Mouse (Mus musculus) CH12.LX (cell line): ENCODE results near the gene S100a6. TPM values are rescaled to one million over a fixed set of nuclear protein-coding genes. Genes with fewer than 3 reads are reported as not detected.

Experiments used
- DNase-seq: peaks from one replicate; pipeline ENCODE4 v3.0.0-alpha.2; 2013; ENCODE audit errors: extremely low read depth
- H3K27ac ChIP-seq: 2 replicates; pipeline ENCODE4 v1.5.1; 2012; ENCODE audit warnings: low read depth, mild to moderate bottlenecking, control low read depth, moderate library complexity; ENCODE audit not compliant: insufficient read depth
- H3K27me3 ChIP-seq: replicated peaks from 2 replicates; pipeline ENCODE3; 2012; ENCODE audit warnings: inconsistent platforms
- H3K36me3 ChIP-seq, 2 experiments: replicated peaks in 1 of 2; 2 replicates each; pipeline versions ENCODE3 to v1.6.1; 2012; ENCODE audit warnings: inconsistent platforms in 1 of 2, low read length in 1 of 2, mild to moderate bottlenecking in 1 of 2, mixed read lengths in 1 of 2, moderate library complexity in 1 of 2; ENCODE audit not compliant: control insufficient read depth in 1 of 2, insufficient read depth in 1 of 2
- H3K4me1 ChIP-seq, 2 experiments: 2 replicates each; pipeline ENCODE4 v1.6.1; 2012; ENCODE audit warnings: inconsistent platforms in 1 of 2, moderate library complexity in 1 of 2; ENCODE audit not compliant: insufficient read depth in 2 of 2, control insufficient read depth in 1 of 2
- H3K4me2 ChIP-seq: 2 replicates; pipeline ENCODE4 v1.6.1; 2012; ENCODE audit warnings: low read depth, mild to moderate bottlenecking, control low read depth; ENCODE audit not compliant: poor library complexity, insufficient read depth, severe bottlenecking
- H3K4me3 ChIP-seq, 3 experiments: fragments of 150-350 bp in 1 of 3; sonication (generic) in 1 of 3; replicated peaks in 1 of 3; 2 replicates each; pipeline versions ENCODE3 to v1.5.1; 2011 to 2012; ENCODE audit warnings: low read depth in 2 of 3, low read length in 2 of 3, mild to moderate bottlenecking in 2 of 3, moderate library complexity in 2 of 3, control low read depth in 1 of 3, improper control_type of control experiment in 1 of 3, inconsistent platforms in 1 of 3, mixed read lengths in 1 of 3; ENCODE audit not compliant: poor library complexity in 1 of 3
- H3K79me2 ChIP-seq: replicated peaks from 2 replicates; pipeline ENCODE4 v1.6.1; 2012; ENCODE audit warnings: mild to moderate bottlenecking, moderate library complexity; ENCODE audit not compliant: control insufficient read depth, poor library complexity, insufficient read depth, severe bottlenecking; ENCODE audit errors: extremely low read depth
- H3K9ac ChIP-seq: 2 replicates; pipeline ENCODE4 v1.6.1; 2012; ENCODE audit warnings: low read depth, mild to moderate bottlenecking, control low read depth, moderate library complexity; ENCODE audit not compliant: insufficient read depth
- H3K9me3 ChIP-seq: replicated peaks from 2 replicates; pipeline ENCODE3; 2012; ENCODE audit warnings: low read length, inconsistent platforms, mixed read lengths
- BHLHE40 ChIP-seq: IDR thresholded peaks from 2 replicates; pipeline ENCODE4 v1.6.1; 2011; ENCODE audit warnings: mild to moderate bottlenecking, low read depth, low read length, improper control_type of control experiment
- CHD1 ChIP-seq: IDR thresholded peaks from 2 replicates; pipeline ENCODE4 v1.6.1; 2012; ENCODE audit warnings: low read depth, low read length, improper control_type of control experiment, inconsistent platforms
- CHD2 ChIP-seq: IDR thresholded peaks from 2 replicates; pipeline ENCODE4 v1.6.1; 2011; ENCODE audit warnings: low read length, improper control_type of control experiment
- CTCF ChIP-seq, 2 experiments: IDR thresholded peaks in 1 of 2; conservative IDR thresholded peaks in 1 of 2; 2 replicates each; pipeline ENCODE4 v1.5.1; 2011 to 2012; ENCODE audit warnings: low read depth in 2 of 2, low read length in 2 of 2, improper control_type of control experiment in 1 of 2, inconsistent platforms in 1 of 2, mild to moderate bottlenecking in 1 of 2, moderate library complexity in 1 of 2
- E2F4 ChIP-seq: IDR thresholded peaks from 2 replicates; pipeline ENCODE4 v1.6.1; 2011; ENCODE audit warnings: low read depth, low read length, improper control_type of control experiment; ENCODE audit not compliant: insufficient replicate concordance
- ELF1 ChIP-seq: IDR thresholded peaks from 2 replicates; pipeline ENCODE4 v1.6.1; 2014; ENCODE audit warnings: low read depth, mild to moderate bottlenecking, inconsistent platforms, low read length, improper control_type of control experiment
- EP300 ChIP-seq: IDR thresholded peaks from 2 replicates; pipeline ENCODE4 v1.6.1; 2011; ENCODE audit warnings: low read length, improper control_type of control experiment
- ETS1 ChIP-seq: conservative IDR thresholded peaks from 2 replicates; pipeline ENCODE4 v1.6.1; 2012; ENCODE audit warnings: low read depth, mild to moderate bottlenecking, inconsistent platforms, low read length, improper control_type of control experiment, moderate library complexity
- HCFC1 ChIP-seq: IDR thresholded peaks from 2 replicates; pipeline ENCODE4 v1.6.1; 2012; ENCODE audit warnings: low read depth, mild to moderate bottlenecking, inconsistent platforms, low read length, improper control_type of control experiment
- IRF4 ChIP-seq: IDR thresholded peaks from 2 replicates; pipeline ENCODE4 v1.6.1; 2014; ENCODE audit warnings: low read depth, mild to moderate bottlenecking, inconsistent platforms, low read length, improper control_type of control experiment
- MAX ChIP-seq: IDR thresholded peaks from 2 replicates; pipeline ENCODE4 v1.6.1; 2011; ENCODE audit warnings: low read length, improper control_type of control experiment
- MAZ ChIP-seq: IDR thresholded peaks from 2 replicates; pipeline ENCODE4 v1.6.1; 2012; ENCODE audit warnings: low read depth, mild to moderate bottlenecking, inconsistent platforms, low read length, improper control_type of control experiment, moderate library complexity
- MEF2A ChIP-seq: IDR thresholded peaks from 2 replicates; pipeline ENCODE4 v1.6.1; 2014; ENCODE audit warnings: low read depth, mild to moderate bottlenecking, inconsistent platforms, low read length, improper control_type of control experiment, borderline replicate concordance
- MYC ChIP-seq: IDR thresholded peaks from 2 replicates; pipeline ENCODE4 v1.6.1; 2011; ENCODE audit warnings: low read depth, mild to moderate bottlenecking, improper control_type of control experiment, low read length
- NELFE ChIP-seq: IDR thresholded peaks from 2 replicates; pipeline ENCODE4 v1.6.1; 2011; ENCODE audit warnings: low read depth, low read length, improper control_type of control experiment
- NRF1 ChIP-seq: IDR thresholded peaks from 2 replicates; pipeline ENCODE4 v1.6.1; 2014; ENCODE audit warnings: low read depth, mild to moderate bottlenecking, inconsistent platforms, low read length, improper control_type of control experiment, moderate library complexity
- PAX5 ChIP-seq: IDR thresholded peaks from 2 replicates; pipeline ENCODE4 v1.6.1; 2012; ENCODE audit warnings: low read length, inconsistent platforms, mixed read lengths
- POLR2A ChIP-seq: IDR thresholded peaks from 2 replicates; pipeline ENCODE4 v1.6.1; 2011; ENCODE audit warnings: low read depth, mild to moderate bottlenecking, improper control_type of control experiment, low read length
- POLR2AphosphoS2 ChIP-seq: IDR thresholded peaks from 2 replicates; pipeline ENCODE4 v1.6.1; 2011; ENCODE audit warnings: low read depth, low read length, improper control_type of control experiment
- RAD21 ChIP-seq: IDR thresholded peaks from 2 replicates; pipeline ENCODE4 v1.6.1; 2011; ENCODE audit warnings: low read depth, mild to moderate bottlenecking, low read length, improper control_type of control experiment, moderate library complexity
- RCOR1 ChIP-seq: conservative IDR thresholded peaks from 2 replicates; pipeline ENCODE4 v1.6.1; 2012; ENCODE audit warnings: low read depth, mild to moderate bottlenecking, inconsistent platforms, low read length, improper control_type of control experiment
- SIN3A ChIP-seq: IDR thresholded peaks from 2 replicates; pipeline ENCODE4 v1.6.1; 2012; ENCODE audit warnings: low read length, improper control_type of control experiment, inconsistent platforms
- TCF12 ChIP-seq: IDR thresholded peaks from 2 replicates; pipeline ENCODE4 v1.6.1; 2014; ENCODE audit warnings: low read depth, mild to moderate bottlenecking, inconsistent platforms, low read length, improper control_type of control experiment
- USF1 ChIP-seq: IDR thresholded peaks from 2 replicates; pipeline ENCODE4 v1.6.1; 2014; ENCODE audit warnings: low read depth, mild to moderate bottlenecking, inconsistent platforms, low read length, improper control_type of control experiment
- USF2 ChIP-seq: conservative IDR thresholded peaks from 2 replicates; pipeline ENCODE4 v1.6.1; 2011; ENCODE audit warnings: low read depth, low read length, improper control_type of control experiment
- ZKSCAN1 ChIP-seq: IDR thresholded peaks from 2 replicates; pipeline ENCODE4 v1.6.1; 2012; ENCODE audit warnings: low read depth, inconsistent platforms, low read length, improper control_type of control experiment, borderline replicate concordance
- ZMIZ1 ChIP-seq: IDR thresholded peaks from 2 replicates; pipeline ENCODE4 v1.6.1; 2012; ENCODE audit warnings: low read depth, mild to moderate bottlenecking, inconsistent platforms, low read length, improper control_type of control experiment
- ZNF384 ChIP-seq: IDR thresholded peaks from 2 replicates; pipeline ENCODE4 v1.6.1; 2012; ENCODE audit warnings: low read depth, low read length, improper control_type of control experiment, inconsistent platforms
- dilution Hi-C: fragments of 300-500 bp; cut with MboI; formaldehyde crosslinking; loops from 2 replicates; pipeline ENCODE4 v1.14.3; 2020; ENCODE audit warnings: low sequenced_read_pairs; ENCODE audit not compliant: extremely low pct_unique_long_range_greater_than_20kb, extremely low pct_ligation_motif_present
- in situ Hi-C: fragments of 300-500 bp; cut with MboI; formaldehyde crosslinking; loops from 3 replicates; pipeline ENCODE4 v1.14.3; 2019; ENCODE audit warnings: low sequenced_read_pairs, low pct_ligation_motif_present, low pct_unique_long_range_greater_than_20kb, mixed read lengths
- polyA plus RNA-seq: library from polyadenylated mRNA; unstranded; fragments of >175 nt; gene quantifications from 2 replicates; pipeline ENCODE4 v1.2.1, GENCODE M21; 2012; ENCODE audit warnings: low read depth; ENCODE audit not compliant: insufficient read length
- total RNA-seq, 2 experiments: library from RNA; depleted of rRNA; stranded (reverse); fragments of 300-350 nt in 1 of 2; fragments of >200 nt in 1 of 2; gene quantifications; 2 replicates each; pipeline ENCODE4 v1.2.3; 2012 to 2014

The S100a6 gene
- total and polyA plus RNA-seq, 3 experiments, result not detected

GRCm38 (mm10) chr3:90574691-90575090 lies 38.0 kb upstream of the S100a6 start:
- Histone ChIP-seq H3K9ac (no peak overlapping the region), H3K27me3 (peaks cover 2% of the 10 kb centered on the region), H3K4me3 (no peak overlapping the region), H3K27ac (no peak overlapping the region), H3K4me2 (no peak overlapping the region), H3K36me3 (no peaks in the 10 kb centered on the region), H3K79me2 (no peaks in the 10 kb centered on the region), H3K9me3 (no peaks in the 10 kb centered on the region), H3K4me1 (no peaks in the 10 kb centered on the region)
- in situ Hi-C loops (no loop called here), dilution Hi-C loops (no loop called here)
- no peak for TF ChIP-seq CHD2
- TF ChIP-seq MAX, result no peak
- no peak for TF ChIP-seq MAZ
- no peak for TF ChIP-seq ZKSCAN1
- no peak for TF ChIP-seq BHLHE40
- TF ChIP-seq RAD21, result no peak
- TF ChIP-seq IRF4, result no peak
- TF ChIP-seq POLR2AphosphoS2, result no peak
- TF ChIP-seq CTCF (conservative IDR thresholded peaks at IDR 0.05 in 1 of 2, IDR thresholded peaks at IDR 0.05 in 1 of 2; ENCODE audit: low read depth in 2 of 2, low read length in 2 of 2), result no peak
- no peak for TF ChIP-seq ZNF384
- no peak for TF ChIP-seq RCOR1
- TF ChIP-seq ELF1, result no peak
- no peak for TF ChIP-seq TCF12
- no peak for TF ChIP-seq ETS1
- TF ChIP-seq PAX5, result no peak
- TF ChIP-seq E2F4, result no peak
- no peak for TF ChIP-seq USF2
- no peak for DNase-seq

DNA sequence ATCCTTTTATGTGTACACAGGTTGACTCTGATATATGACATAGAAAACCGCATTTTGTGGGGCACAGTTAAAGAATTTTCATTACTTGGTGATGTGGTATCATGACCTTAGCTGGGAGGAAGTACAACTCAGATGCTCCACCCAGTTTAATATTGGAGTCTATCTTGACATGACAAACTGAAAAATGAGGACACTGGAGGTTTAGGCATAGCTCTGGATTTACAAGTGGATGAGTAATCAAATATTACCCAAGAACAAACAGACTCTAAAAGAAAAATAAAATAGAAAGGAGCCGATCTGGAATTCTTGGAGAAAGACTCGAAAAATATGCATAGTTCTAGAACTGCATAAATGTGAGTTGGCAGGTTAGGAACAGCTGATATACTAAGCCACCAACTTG lies 37.4 kb upstream of the S100a6 start:
- in situ Hi-C loops (no loop called here), dilution Hi-C loops (no loop called here)
- H3K4me2 ChIP-seq, result no peak overlapping the region

More for the DNA sequence above, 37.4 kb upstream of the S100a6 start:
- Histone ChIP-seq H3K4me1 (no peaks in the 10 kb centered on the region), H3K79me2 (no peaks in the 10 kb centered on the region), H3K36me3 (no peaks in the 10 kb centered on the region), H3K27ac (no peak overlapping the region), H3K9ac (no peak overlapping the region), H3K4me3 (no peak overlapping the region), H3K9me3 (no peaks in the 10 kb centered on the region), H3K27me3 (peaks cover 2% of the 10 kb centered on the region)
- DNase-seq, result no peak
- TF ChIP-seq ZNF384 (no peak), HCFC1 (no peak), POLR2A (no peak), IRF4 (no peak), NRF1 (no peak), E2F4 (no peak), EP300 (no peak), ZMIZ1 (no peak), CHD1 (no peak), MYC (no peak), MEF2A (no peak), NELFE (no peak), USF1 (no peak), SIN3A (no peak)
